12 mouse cellular contexts compared by ENCODE assay signal in genomic region chr12:26967018-26967737, GRCm38 (mm10).
DNase-seq lines count a peak whose midpoint lies in the region; ATAC-seq and TF ChIP-seq lines count a peak whose summit lies in the region.
"Had no signal": no experiment of that assay in that cellular context is flagged by ENCODE, and none has a peak within 500 bp of the region (broad histone marks: within the 10 kb centered on the region; RNA-seq: fewer than 3 reads in every experiment).

No protein-coding gene starts in this region.

- H3K36me3 ChIP-seq in hindbrain, embryonic 12.5 days: no peaks in the 10 kb centered on the region
- H3K36me3 ChIP-seq in hindbrain, postnatal 0 days (ENCODE audit: insufficient read depth, low read length): no peaks in the 10 kb centered on the region
- no peaks in the 10 kb centered on the region for H3K36me3 ChIP-seq in midbrain, embryonic 10.5 days
- H3K36me3 ChIP-seq in midbrain, embryonic 11.5 days (ENCODE audit: control insufficient read depth, insufficient read depth, low read length): no peaks in the 10 kb centered on the region
- H3K36me3 ChIP-seq in intestine, postnatal 0 days (ENCODE audit: control insufficient read depth, insufficient read depth): no peaks in the 10 kb centered on the region
- H3K36me3 ChIP-seq in stomach, embryonic 15.5 days: no peaks in the 10 kb centered on the region
- H3K36me3 ChIP-seq: liver, embryonic 13.5 days had no signal

- ATAC-seq in hindbrain, embryonic 12.5 days (ENCODE audit: low FRiP score): no peak
- no peak for ATAC-seq in hindbrain, postnatal 0 days
- no peak for ATAC-seq in midbrain, embryonic 11.5 days (ENCODE audit: low FRiP score)
- no peak for ATAC-seq in intestine, postnatal 0 days
- ATAC-seq in stomach, embryonic 15.5 days (ENCODE audit: insufficient read depth, low FRiP score, low read depth): peak; percentile 71
- ATAC-seq in CD4-positive, CD25-positive, alpha-beta regulatory T cell, adult 4 months: no peak

- 62% methylated on average over 16 of the region's 16 CpGs for WGBS in hindbrain, embryonic 12.5 days
- 60% methylated on average over 16 of the region's 16 CpGs for WGBS in hindbrain, postnatal 0 days
- WGBS in midbrain, embryonic 10.5 days: 73% methylated on average over 16 of the region's 16 CpGs
- WGBS in midbrain, embryonic 11.5 days: 65% methylated on average over 16 of the region's 16 CpGs
- WGBS in intestine, postnatal 0 days: 35% methylated on average over 16 of the region's 16 CpGs
- 48% methylated on average over 16 of the region's 16 CpGs for WGBS in stomach, embryonic 15.5 days

- H3K4me2 ChIP-seq in hindbrain, embryonic 12.5 days (replicated peaks): no peak overlapping the region
- no peak overlapping the region for H3K4me2 ChIP-seq in hindbrain, postnatal 0 days (ENCODE audit: low read depth, low read length)
- H3K4me2 ChIP-seq in midbrain, embryonic 11.5 days: no peak overlapping the region
- 0 out of 2 replicates have a peak overlapping the region, but pooled peaks have one; percentile 17 for H3K4me2 ChIP-seq in intestine, postnatal 0 days (replicated peaks; ENCODE audit: low read depth)
- 0 out of 2 replicates have a peak overlapping the region, but pooled peaks have one; percentile 28 for H3K4me2 ChIP-seq in stomach, embryonic 15.5 days
- H3K4me2 ChIP-seq: liver, embryonic 13.5 days had no signal

- H3K9me3 ChIP-seq in hindbrain, embryonic 12.5 days (replicated peaks): no peaks in the 10 kb centered on the region
- H3K9me3 ChIP-seq in hindbrain, postnatal 0 days (ENCODE audit: low read length): no peaks in the 10 kb centered on the region
- H3K9me3 ChIP-seq in midbrain, embryonic 10.5 days (replicated peaks): no peaks in the 10 kb centered on the region
- no peaks in the 10 kb centered on the region for H3K9me3 ChIP-seq in midbrain, embryonic 11.5 days (ENCODE audit: control insufficient read depth, low read length)
- no peaks in the 10 kb centered on the region for H3K9me3 ChIP-seq in intestine, postnatal 0 days (ENCODE audit: control insufficient read depth)
- no peaks in the 10 kb centered on the region for H3K9me3 ChIP-seq in stomach, embryonic 15.5 days
- H3K9me3 ChIP-seq: liver, embryonic 13.5 days had no signal

- peak overlapping the region; percentile 52; the same call in 1 of the 2 replicates for H3K27ac ChIP-seq in hindbrain, embryonic 12.5 days
- H3K27ac ChIP-seq in hindbrain, postnatal 0 days: no peak overlapping the region
- peak overlapping the region; percentile 52; the same call in 1 of the 2 replicates for H3K27ac ChIP-seq in midbrain, embryonic 10.5 days (replicated peaks)
- H3K27ac ChIP-seq in midbrain, embryonic 11.5 days (ENCODE audit: low read depth, low read length): no peak overlapping the region
- H3K27ac ChIP-seq in intestine, postnatal 0 days (ENCODE audit: low read depth, low read length): no peak overlapping the region
- H3K27ac ChIP-seq in stomach, embryonic 15.5 days: no peak overlapping the region
- H3K27ac ChIP-seq: liver, embryonic 13.5 days had no signal

- DNase-seq in hindbrain, postnatal 0 days (ENCODE audit: low spot score): no peak
- no peak for DNase-seq in midbrain, embryonic 10.5 days (ENCODE audit: low spot score)
- no peak for DNase-seq in midbrain, embryonic 11.5 days (ENCODE audit: low spot score, missing footprints)
- DNase-seq in neural tube, embryonic 10.5 days (ENCODE audit: extremely low spot score, low spot score): no peak
- DNase-seq: heart, adult 11 months; heart, postnatal 14 days; kidney, postnatal 14 days; liver, embryonic 13.5 days had no signal

- H3K4me1 ChIP-seq in hindbrain, embryonic 12.5 days: peaks cover 13% of the 10 kb centered on the region
- peaks cover 4% of the 10 kb centered on the region; the same call in 1 of the 2 replicates for H3K4me1 ChIP-seq in hindbrain, postnatal 0 days (ENCODE audit: insufficient read depth, low read length)
- H3K4me1 ChIP-seq in midbrain, embryonic 10.5 days: peaks cover 10% of the 10 kb centered on the region; the same call in 1 of the 2 replicates
- H3K4me1 ChIP-seq in midbrain, embryonic 11.5 days (ENCODE audit: control insufficient read depth, insufficient read depth, low read length): no peaks in the 10 kb centered on the region
- H3K4me1 ChIP-seq in intestine, postnatal 0 days (replicated peaks; ENCODE audit: control insufficient read depth, insufficient read depth, low read length): no peaks in the 10 kb centered on the region
- no peaks in the 10 kb centered on the region for H3K4me1 ChIP-seq in stomach, embryonic 15.5 days
- H3K4me1 ChIP-seq: liver, embryonic 13.5 days had no signal

- H3K27me3 ChIP-seq in hindbrain, embryonic 12.5 days: no peaks in the 10 kb centered on the region
- no peaks in the 10 kb centered on the region for H3K27me3 ChIP-seq in hindbrain, postnatal 0 days (ENCODE audit: insufficient read depth, low read length)
- H3K27me3 ChIP-seq in midbrain, embryonic 10.5 days (ENCODE audit: low read depth, poor library complexity, severe bottlenecking): no peaks in the 10 kb centered on the region
- H3K27me3 ChIP-seq in midbrain, embryonic 11.5 days (ENCODE audit: control insufficient read depth, insufficient read depth, low read length): no peaks in the 10 kb centered on the region
- no peaks in the 10 kb centered on the region for H3K27me3 ChIP-seq in intestine, postnatal 0 days (replicated peaks; ENCODE audit: control insufficient read depth, insufficient read depth, low read length)
- no peaks in the 10 kb centered on the region for H3K27me3 ChIP-seq in stomach, embryonic 15.5 days (replicated peaks)
- H3K27me3 ChIP-seq: liver, embryonic 13.5 days had no signal

- H3K9ac ChIP-seq in hindbrain, embryonic 12.5 days: no peak overlapping the region
- H3K9ac ChIP-seq in hindbrain, postnatal 0 days (replicated peaks; ENCODE audit: low read length): no peak overlapping the region
- H3K9ac ChIP-seq in midbrain, embryonic 11.5 days (ENCODE audit: low read length): no peak overlapping the region
- H3K9ac ChIP-seq in intestine, postnatal 0 days (ENCODE audit: low read depth, low read length): no peak overlapping the region
- H3K9ac ChIP-seq in stomach, embryonic 15.5 days: no peak overlapping the region
- H3K9ac ChIP-seq: liver, embryonic 13.5 days had no signal

- no peak for TF ChIP-seq CTCF in hindbrain, postnatal 0 days (IDR thresholded peaks at IDR 0.05; ENCODE audit: low read depth)
- TF ChIP-seq CTCF in intestine, postnatal 0 days (IDR thresholded peaks at IDR 0.05; ENCODE audit: low read depth): no peak

- no peak overlapping the region for H3K4me3 ChIP-seq in hindbrain, embryonic 12.5 days
- H3K4me3 ChIP-seq in hindbrain, postnatal 0 days (ENCODE audit: low read length): no peak overlapping the region
- H3K4me3 ChIP-seq in midbrain, embryonic 10.5 days: no peak overlapping the region
- H3K4me3 ChIP-seq in midbrain, embryonic 11.5 days (ENCODE audit: low read depth, low read length): no peak overlapping the region
- no peak overlapping the region for H3K4me3 ChIP-seq in intestine, postnatal 0 days (ENCODE audit: low read depth, low read length)
- H3K4me3 ChIP-seq in stomach, embryonic 15.5 days (replicated peaks): no peak overlapping the region
- H3K4me3 ChIP-seq: liver, embryonic 13.5 days had no signal

Comparison
In these comparisons a context has a peak if more than half of its experiments do, and no peak if none do; other contexts are left out.
1. H3K27ac ChIP-seq: peak in hindbrain, embryonic 12.5 days (single experiment) and midbrain, embryonic 10.5 days (single experiment); none in hindbrain, postnatal 0 days (single experiment), midbrain, embryonic 11.5 days (single experiment), intestine, postnatal 0 days (single experiment) and stomach, embryonic 15.5 days (single experiment).
2. H3K4me2 ChIP-seq: peak in intestine, postnatal 0 days (single experiment) and stomach, embryonic 15.5 days (single experiment); none in hindbrain, embryonic 12.5 days (single experiment), hindbrain, postnatal 0 days (single experiment) and midbrain, embryonic 11.5 days (single experiment).